Mouse (Mus musculus): ENCODE measurements around the gene Ica1. TPM values are rescaled to one million over a fixed set of nuclear protein-coding genes. Genes with fewer than 3 reads are reported as not detected.

Ica1 gene
- total RNA-seq (2021) = 10 to 100 TPM; 20.2 to 38.2 TPM
- long read RNA-seq, experiment 1, transcript Ica1-201 (14 exons, 2,075 nt) = major isoform, 7 of 9 reads
- long read RNA-seq, experiment 1, partial matches to known transcripts = 0 of 9 reads
- long read RNA-seq, experiment 1, other reads (novel, unspliced or antisense) = 2 of 9 reads
- long read RNA-seq, experiment 2, transcript Ica1-201 (14 exons, 2,075 nt) = major isoform, 26 of 32 reads
- long read RNA-seq, experiment 2, partial matches to known transcripts = 1 of 32 reads
- long read RNA-seq, experiment 2, other reads (novel, unspliced or antisense) = 5 of 32 reads

DNA sequence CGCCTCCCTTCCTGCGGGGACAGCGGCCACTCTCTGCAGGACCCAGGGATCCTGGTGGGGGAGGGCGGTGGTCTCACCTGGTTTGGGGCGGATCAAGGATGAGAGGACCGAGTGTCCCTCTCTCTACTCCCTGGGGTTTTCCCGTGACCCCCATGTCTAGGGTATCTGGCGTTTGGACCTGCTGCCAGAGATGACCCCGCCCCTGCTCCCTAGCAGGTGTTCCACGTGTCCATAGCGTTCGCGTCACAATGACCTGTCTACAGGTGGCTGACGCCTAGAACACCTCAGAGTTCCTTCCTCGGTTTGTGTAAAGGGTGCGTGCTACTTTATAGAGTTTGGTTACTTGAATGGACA is at the start of gene Ica1:
Ica1 (minus strand) TSS at position 193 of the 354 bp plus-strand sequence.
- DNase-seq (ENCODE audit: low spot score in 2 of 2) = no peak

DNA sequence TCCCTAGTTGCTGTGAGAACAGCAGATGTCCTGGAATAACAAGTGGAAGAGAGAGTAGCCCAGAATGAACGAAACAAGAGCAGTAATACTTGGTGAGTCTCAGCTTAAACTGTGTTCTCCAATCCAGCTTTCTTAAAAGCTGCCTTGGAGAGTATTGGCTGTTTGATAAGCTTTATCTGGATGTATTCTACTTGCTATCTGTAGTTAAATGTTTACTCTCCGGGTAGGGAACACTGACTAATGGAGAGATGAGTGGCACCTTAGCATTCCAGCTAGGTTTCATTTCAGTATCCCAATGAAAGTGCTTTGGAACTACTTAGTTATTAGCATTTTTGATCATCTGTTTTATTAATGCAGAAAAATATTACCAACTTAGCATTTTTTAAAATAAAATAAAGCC is 41.6 kb upstream of the Ica1 start:
- DNase-seq (ENCODE audit: low spot score in 2 of 2) = no peak

DNA sequence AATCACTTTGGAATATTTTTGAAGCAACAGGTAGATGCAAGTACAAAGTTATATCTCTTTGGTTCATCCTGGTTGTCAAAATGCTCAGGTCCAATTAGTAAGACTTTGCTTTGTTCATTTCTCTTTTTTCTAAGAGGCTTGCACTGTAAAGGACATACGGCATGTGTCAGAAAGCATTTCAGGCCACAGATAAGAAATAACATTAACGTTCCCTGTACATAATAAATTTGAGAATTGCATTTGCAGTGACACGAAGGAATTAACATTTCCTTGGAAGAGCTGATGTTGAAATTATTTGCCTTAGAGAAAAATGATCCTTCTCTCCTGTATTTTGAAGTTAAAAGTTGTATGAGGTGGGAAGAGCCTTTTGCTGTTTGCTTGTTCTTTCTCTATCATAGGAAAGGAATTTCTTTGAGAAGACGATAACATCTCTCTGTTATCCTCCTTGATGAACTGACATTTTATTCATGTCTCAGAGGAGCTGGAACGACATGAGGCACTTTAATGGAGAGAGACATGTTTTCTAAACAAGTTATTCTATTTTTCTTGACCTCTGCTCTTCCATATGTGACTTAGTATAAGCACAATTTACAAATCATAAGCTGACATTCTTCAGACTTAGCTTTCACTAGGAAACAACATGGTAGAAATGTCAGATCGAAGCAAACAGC is 36.2 kb upstream of the Ica1 start:
- no peak for DNase-seq (ENCODE audit: low spot score in 2 of 2)

DNA sequence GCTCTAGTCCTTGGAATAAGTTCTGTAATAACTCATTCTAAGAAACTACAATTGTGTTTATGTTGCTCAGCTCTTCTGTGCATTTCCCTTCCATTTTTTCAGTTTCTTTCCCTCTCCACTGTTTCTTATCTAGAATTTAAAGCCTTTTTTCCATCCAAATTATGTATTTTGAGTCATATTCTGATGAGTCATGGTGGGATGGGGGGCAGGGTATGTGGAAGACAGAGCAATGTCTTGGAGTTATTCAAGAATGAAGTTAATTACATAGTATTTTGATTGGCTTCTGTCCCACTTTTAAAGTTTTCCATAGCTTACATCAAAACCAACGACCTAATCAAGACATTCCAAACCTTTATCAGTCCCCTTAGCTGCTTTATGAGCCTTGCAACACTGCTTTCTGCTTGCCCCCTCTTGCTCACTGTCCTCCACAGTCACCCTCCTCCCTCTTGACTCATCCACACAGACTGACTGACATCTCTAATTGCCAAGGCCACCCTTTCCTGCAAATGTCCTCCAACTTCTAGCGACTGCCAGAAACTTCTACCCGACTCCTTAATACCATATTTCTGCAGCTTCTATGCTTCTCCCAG is 24.4 kb upstream of the Ica1 start:
- peak in 1 of 2 experiments; percentile 52 for DNase-seq (ENCODE audit: low spot score in 2 of 2)

DNA sequence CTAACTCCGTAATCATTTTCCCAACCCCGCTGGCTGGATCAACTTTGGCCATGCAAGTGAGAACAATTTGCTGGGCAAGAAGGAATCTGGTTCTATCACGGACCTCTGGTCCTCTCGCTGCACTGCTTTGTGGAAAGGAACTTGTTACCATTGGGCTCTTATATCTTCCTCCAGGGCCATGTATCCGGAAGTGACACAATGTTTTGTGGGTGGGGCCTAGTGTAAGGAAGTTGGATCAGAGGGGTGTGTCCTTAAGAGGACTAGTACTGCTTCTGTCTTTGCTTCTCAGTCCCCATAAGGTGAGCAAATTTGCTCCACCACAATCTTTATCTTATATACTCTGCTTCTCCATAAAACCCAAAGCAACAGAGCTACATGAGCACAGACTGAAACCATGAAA is 14.1 kb upstream of the Ica1 start:
- no peak for DNase-seq (ENCODE audit: low spot score in 2 of 2)

DNA sequence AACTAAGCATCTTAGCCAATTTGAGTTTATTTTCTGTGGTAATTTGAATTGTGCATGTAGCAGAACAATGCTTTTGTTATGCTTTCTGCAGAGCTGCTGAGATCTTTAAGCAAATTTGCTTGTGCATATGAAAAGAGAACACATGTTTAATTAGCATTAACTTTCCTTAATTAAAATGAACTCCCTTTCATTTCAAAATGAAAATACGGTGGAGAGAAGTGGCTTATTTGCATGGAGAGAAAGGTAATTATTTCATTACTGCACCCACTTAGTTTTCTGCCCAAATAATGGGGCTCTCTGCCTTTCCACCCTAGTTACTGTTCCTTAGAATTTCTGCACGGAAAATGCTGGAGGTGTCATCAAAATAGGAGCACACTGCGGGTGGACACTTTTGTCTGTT is 13.5 kb upstream of the Ica1 start:
- DNase-seq (ENCODE audit: low spot score in 2 of 2) = no peak

DNA sequence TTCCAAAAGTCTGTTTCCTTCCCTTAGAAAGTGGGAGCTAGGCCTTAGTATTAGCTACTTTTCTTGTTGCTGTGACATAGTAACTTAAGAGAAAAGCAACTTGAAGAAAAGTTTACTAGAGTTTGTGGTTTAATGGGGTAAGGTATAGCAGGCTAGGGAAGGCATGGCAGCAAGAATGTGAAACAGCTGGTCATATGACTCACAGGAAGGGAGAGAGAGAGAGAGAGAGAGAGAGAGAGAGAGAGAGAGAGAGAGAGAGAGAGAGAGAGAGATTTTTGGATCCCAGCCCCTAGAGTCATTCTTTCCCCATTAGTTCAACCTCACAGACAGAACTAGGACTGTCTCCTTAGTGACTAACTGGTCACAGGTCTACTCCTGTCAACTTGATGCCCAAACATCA is 2.3 kb upstream of the Ica1 start:
- DNase-seq (ENCODE audit: low spot score in 2 of 2) = no peak

DNA sequence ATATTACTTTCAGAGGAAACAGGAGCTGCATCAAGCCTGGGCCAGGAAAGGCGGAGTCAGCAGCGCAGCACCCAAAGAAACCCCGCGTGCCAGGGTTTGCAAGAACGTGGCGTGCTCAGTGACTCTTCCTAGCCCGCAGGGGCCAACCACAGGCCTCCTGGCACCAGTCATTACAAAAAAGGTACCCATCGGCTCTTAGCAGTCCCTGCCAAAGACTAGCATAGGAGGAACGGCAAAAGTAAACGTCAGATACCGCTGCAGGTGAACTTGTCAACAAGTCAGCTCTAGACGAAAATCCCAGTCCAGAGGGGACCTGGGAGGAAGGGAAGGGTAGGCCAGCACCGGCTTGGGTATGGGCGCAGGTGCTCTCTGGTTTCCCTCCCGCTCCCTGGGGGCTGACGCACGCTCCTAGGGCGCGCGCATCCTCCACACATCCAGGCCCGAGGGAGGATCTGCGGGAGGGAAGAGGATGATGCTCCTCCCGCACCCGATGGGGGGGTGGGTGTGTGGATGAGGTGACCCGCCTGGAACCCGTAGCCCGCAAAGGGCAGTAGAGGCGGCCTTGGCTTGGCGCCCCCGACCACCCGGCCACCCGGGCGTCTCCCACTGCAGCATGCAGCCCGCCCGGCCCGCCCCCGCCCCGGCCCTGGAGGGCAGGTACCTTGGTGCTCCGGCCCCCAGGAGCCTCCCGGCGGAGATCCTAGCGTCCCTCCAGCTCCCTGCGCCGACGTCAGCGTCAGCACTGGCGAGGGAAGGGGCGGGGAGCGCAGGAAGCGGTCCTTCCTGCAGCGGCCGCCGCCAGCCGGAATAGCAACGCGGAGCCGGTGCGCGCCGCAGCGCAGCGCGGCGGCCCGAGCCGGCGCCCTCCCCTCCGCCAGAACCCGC is 635 bp downstream of the Ica1 start:
- DNase-seq (ENCODE audit: low spot score in 2 of 2) = peak; percentile 60 to 75

DNA sequence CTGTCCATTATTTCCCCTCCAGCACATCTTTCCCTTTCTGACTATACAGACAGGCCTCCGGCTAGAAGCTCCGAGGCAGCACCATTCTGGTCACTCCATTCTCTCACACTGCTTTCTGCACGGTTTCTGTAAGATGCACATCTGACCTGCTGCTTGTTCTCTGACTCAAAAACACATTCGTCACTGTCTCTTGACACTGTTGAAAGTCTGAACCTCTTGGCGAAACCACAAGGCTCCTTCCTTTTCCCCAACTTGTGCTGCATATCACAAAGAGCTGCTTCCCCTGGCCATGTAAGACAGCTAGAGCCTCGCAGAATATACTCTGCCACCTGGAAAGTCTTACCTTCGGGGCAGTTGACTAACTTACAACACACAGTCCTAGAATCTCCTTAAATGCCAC is 6.7 kb downstream of the Ica1 start:
- DNase-seq (ENCODE audit: low spot score in 2 of 2) = no peak

DNA sequence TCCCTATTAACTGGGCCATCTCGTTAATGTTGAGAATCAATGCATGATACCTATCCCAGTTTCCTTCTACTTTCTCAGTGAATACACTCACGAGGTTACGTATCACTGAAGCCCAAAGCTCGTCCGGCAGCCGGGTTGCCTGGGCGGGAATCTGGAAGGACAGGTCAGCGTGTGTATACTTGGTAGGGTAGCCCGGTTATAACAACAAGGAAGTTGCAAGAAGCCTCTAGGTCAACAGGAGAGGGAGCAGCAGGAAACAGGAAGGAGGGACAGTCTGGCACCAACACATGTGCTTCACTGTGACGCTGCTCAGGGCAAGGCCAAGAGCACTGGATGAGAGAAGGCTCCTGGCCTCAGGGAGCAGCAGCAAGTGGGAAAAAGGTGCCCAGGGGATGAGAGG is 7.9 kb downstream of the Ica1 start:
- DNase-seq (ENCODE audit: low spot score in 2 of 2) = no peak

DNA sequence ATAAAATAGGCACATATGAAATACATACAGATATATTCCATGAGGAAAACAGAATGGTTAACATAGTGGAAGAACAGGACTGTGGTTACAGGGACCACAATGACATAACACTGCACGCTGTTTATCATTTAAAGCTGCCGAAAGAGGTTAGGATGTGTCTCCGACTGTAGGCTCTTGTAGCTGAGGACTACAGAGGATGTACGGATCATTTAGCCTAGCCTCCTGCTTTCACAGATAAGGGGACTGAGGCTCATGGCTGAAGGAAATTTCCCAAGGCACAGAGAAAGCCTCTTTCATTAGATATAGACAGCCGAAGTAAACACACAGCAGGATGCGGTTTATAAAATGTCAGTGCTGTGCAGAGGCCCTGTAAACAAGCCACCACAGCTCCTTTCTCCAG is 8.5 kb downstream of the Ica1 start:
- no peak for DNase-seq (ENCODE audit: low spot score in 2 of 2)

DNA sequence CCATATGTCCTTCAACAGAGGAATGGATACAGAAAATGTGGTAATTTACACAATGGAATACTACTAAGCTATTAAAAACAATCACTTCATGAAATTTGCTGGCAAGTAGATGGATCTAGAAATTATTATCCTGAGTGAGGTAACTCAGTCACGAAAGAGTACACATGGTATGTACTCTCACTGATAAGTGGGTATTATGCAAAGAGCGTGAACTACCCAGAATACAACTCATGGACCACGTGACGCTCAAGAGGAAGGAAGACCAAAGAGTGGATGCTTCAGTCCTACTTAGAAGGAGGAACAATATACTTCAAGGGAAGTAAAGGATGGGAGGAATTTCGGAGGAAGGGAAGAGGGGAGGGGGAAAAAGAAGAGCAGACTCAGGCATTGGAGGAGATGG is 11.6 kb downstream of the Ica1 start:
- DNase-seq (ENCODE audit: low spot score in 2 of 2) = no peak

DNA sequence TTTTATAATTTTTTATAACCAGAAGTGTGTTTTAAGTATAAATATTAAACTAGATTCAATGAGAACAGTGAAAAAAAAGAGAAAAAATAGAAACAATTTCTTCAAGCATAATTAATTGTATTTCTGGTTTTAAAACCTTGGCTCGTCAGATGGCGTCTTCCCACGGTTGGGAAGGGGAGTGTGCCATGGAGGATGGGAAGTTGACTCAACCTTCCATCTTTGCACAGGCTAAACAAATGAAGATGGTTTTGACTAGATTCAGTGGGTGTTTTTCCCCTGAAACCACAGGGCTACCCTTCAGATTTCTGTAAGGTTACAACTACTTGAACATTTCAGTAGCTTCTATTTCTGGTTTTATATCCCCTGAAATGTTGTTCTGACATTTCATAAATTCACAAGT is 12.5 kb downstream of the Ica1 start:
- no peak for DNase-seq (ENCODE audit: low spot score in 2 of 2)

DNA sequence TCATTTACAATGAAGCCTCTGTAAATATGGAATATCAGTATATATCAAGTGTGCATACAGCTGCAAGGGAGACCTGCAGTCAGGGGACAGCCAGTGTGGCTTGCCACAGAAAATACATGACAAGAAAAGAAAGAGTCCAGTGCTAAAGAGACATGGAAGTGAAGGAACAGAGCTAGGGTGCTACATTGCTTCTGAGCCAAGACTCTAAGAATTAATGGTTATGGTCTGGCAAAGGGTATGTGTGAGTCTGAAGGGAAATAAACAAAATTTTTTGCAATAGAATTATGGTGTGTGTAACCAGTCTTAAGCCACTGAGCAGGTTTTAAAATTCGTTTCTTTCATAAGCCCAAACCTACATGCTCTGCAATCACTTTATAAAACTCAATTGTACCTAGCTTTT is 13.2 kb downstream of the Ica1 start:
- DNase-seq (ENCODE audit: low spot score in 2 of 2) = no peak

DNA sequence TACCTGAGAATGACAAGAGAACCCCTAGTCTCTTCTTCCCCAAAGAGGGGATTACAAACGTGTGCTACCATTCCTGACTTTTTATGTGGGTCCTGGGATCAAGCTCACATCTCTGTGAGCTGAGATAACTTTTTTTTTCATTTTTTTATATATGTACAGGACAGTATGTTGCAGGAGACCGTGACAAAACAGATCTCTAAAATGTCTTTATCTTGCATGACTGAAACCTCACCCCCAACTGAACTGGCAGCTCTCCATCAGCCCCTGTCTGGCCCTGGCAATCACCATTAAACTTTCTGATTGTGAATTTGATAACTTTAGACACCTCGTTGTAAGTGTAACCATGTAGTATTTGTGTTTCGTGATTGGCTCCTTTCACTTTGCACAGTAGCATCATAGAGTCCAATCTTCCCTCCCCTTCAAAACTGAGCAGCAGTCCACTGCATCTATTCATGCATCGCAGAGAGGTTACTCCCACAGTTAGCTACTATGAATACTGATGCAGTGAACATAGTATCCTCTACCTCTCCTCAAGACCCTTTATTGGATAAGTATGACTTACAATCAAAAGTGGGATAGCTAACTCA is 17.5 kb downstream of the Ica1 start:
- DNase-seq (ENCODE audit: low spot score in 2 of 2) = no peak

DNA sequence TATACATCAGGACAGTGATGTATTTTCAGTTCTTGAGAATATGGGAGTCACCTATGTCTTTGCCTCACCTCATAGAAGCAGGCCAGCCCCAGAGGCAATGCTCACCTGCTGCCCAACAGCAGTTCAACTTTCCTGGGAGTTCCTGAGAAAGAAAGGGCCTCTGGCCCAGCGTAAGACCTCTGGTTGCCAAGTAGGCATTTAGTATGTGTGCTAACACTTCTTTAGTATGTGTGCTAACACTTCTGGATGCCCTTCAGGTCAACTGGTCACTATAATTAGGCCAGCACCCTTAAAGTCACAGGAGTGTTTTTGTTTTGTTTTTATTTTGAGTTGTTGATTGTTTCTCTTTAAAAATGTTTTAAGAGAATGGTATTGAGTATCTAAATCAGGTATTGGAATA is 18.4 kb downstream of the Ica1 start:
- DNase-seq (ENCODE audit: low spot score in 2 of 2) = no peak

DNA sequence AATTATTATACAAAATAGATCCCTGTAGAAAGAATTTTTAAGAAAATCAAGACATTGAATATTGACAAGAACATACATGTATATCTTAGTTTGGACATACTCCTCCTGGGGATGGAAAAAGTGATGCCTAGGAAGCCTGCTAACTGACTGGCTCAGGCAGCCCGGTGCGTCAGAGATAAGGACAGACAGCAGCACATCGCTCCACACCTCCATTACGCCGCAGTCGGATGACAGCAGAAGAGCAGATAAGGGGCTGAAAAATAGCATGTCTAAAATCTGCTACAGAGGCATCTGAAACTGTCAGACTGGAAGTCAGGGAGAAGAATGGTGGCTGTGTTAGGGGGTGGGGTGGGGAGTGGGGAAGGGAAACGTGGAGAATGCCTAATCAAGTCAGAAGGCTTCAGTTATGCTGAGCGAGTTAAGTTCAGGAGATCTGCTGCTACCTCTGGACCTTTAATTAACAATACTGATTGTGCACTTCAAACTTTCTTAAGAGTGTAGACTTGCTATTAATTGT is 22.5 kb downstream of the Ica1 start:
- DNase-seq (ENCODE audit: low spot score in 2 of 2) = no peak

DNA sequence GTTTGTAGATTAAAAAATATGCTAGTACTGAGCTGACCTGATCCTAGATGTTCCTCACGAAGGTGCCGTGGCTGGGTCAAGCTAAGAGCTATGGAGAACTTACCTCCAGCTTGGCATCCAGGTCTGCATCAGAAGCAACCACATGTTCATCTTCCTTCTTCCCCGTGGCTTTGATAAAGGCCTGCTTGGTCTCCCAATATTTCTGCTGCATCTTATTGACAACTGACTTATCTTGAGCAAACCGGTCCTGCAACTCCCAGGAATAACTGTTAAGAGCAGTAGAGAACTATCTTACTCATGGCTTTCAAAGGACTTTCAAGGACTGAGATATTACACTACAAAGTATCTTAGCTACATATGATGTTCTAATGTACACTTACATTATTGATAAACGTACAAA is 23.8 kb downstream of the Ica1 start:
- DNase-seq (ENCODE audit: low spot score in 2 of 2) = no peak

DNA sequence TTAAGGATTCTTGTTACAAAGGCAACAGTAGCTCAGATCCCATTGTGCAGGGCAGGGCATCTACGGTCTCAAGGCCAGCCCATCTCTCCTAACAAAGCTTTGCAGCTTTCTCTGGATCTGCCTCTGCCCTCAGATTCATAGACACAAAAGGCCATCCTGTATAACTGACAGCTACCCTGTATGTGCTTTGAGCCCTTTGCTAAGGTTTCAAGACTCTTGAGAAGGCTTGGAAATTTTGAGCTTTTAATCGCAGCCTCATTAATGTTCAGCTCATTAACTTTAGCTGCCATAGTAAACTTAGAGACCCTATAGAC is 24.6 kb downstream of the Ica1 start:
- no peak for DNase-seq (ENCODE audit: low spot score in 2 of 2)

DNA sequence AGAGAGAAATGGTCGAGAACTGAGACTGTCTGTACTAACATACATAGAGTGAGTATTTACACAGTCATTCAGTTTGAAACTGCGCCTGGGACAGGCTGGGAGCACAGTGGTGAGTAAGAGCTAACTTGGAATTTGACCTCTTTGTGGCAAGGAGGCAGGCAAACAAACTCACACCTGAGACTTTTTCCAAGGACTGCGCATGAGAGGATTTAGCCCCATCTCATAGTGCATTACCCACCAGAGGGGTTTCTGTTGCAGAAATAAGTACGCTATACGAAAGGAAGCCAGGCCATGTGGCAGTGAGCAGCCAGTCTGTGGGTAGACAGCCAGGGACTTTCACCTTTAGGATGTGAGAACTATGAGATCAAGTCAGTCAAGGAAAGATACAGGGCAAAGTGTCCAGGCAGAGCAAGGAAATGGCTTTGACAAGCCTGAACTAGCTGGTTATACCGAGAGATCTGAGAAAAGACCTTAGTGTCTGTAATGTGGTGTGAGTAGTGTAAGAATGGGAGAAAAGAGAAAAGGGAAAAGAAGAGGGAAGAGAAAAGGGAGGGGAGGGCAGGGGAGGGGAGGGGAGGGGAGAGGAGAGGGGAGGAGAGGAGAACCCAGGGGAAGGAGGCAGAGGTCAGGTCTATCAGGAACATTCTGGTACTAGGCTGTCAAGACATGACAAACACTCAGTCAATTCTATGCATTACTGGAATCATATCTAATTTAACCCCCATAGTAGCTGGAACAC is 25.1 kb downstream of the Ica1 start:
- DNase-seq (ENCODE audit: low spot score in 2 of 2) = no peak

DNA sequence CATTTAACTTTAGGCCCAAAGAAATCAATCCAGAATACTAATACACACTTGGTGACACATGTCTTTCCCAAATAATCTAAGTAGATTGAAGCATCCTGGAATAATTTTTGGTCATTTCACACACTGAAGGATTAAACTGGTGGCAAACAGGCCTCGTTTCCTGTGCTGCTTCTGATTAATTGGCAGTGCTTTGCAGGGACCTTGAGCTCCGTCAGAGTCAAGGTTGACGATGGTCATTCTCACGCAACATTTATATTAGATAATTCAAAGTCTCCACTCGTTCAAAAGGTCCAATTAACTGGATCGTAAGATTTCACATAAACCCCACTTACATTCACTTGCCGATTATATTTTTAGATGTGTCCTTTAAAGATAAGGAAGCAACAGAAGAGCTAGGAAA is 33.4 kb downstream of the Ica1 start:
- DNase-seq (ENCODE audit: low spot score in 2 of 2) = no peak

Measured in adrenal gland, adult 18-20 months (tissue).